Mouse (Mus musculus): ENCODE measurements around the gene Plau. TPM values are rescaled to one million over a fixed set of nuclear protein-coding genes. Genes with fewer than 3 reads are reported as not detected.

The Plau gene
- polyA plus RNA-seq, 1 experiment from 2014 or later = 0.65 TPM

GRCm38 (mm10) chr14:20824517-20824916 is 11.9 kb upstream of the Plau start:
- H3K9ac ChIP-seq (ENCODE audit: low read depth, low read length) = no peak overlapping the region
- no peak for ATAC-seq (ENCODE audit: low FRiP score)
- H3K4me2 ChIP-seq (replicated peaks; ENCODE audit: low read depth, low read length) = no peak overlapping the region
- no peaks in the 10 kb centered on the region for H3K36me3 ChIP-seq (ENCODE audit: control insufficient read depth, insufficient read depth, low read length)
- no peaks in the 10 kb centered on the region for H3K9me3 ChIP-seq (ENCODE audit: control insufficient read depth, low read length)
- H3K4me3 ChIP-seq (ENCODE audit: low read depth, low read length) = no peak overlapping the region
- no peaks in the 10 kb centered on the region for H3K4me1 ChIP-seq (replicated peaks; ENCODE audit: control insufficient read depth, insufficient read depth, low read length)
- H3K27me3 ChIP-seq (ENCODE audit: control insufficient read depth, insufficient read depth, low read length) = no peaks in the 10 kb centered on the region
- whole genome bisulfite sequencing = 90% methylated on average over 1 of the region's 1 CpGs
- no peak for DNase-seq (ENCODE audit: low spot score)
- H3K27ac ChIP-seq (ENCODE audit: low read depth, low read length) = no peak overlapping the region

GRCm38 (mm10) chr14:20825516-20825915 is 10.9 kb upstream of the Plau start:
- no peak overlapping the region for H3K27ac ChIP-seq (ENCODE audit: low read depth, low read length)
- H3K4me2 ChIP-seq (replicated peaks; ENCODE audit: low read depth, low read length) = no peak overlapping the region
- no peak overlapping the region for H3K9ac ChIP-seq (ENCODE audit: low read depth, low read length)
- no peaks in the 10 kb centered on the region for H3K36me3 ChIP-seq (ENCODE audit: control insufficient read depth, insufficient read depth, low read length)
- no peak overlapping the region for H3K4me3 ChIP-seq (ENCODE audit: low read depth, low read length)
- ATAC-seq (ENCODE audit: low FRiP score) = no peak
- WGBS = 94% methylated on average over 2 of the region's 2 CpGs
- no peaks in the 10 kb centered on the region for H3K9me3 ChIP-seq (ENCODE audit: control insufficient read depth, low read length)
- H3K27me3 ChIP-seq (ENCODE audit: control insufficient read depth, insufficient read depth, low read length) = no peaks in the 10 kb centered on the region
- no peaks in the 10 kb centered on the region for H3K4me1 ChIP-seq (replicated peaks; ENCODE audit: control insufficient read depth, insufficient read depth, low read length)
- DNase-seq (ENCODE audit: low spot score) = no peak

GRCm38 (mm10) chr14:20827061-20827460 is 9.4 kb upstream of the Plau start:
- H3K4me1 ChIP-seq (replicated peaks; ENCODE audit: control insufficient read depth, insufficient read depth, low read length) = no peaks in the 10 kb centered on the region
- WGBS = 86% methylated on average over 8 of the region's 8 CpGs
- H3K4me3 ChIP-seq (ENCODE audit: low read depth, low read length) = no peak overlapping the region
- no peak overlapping the region for H3K9ac ChIP-seq (ENCODE audit: low read depth, low read length)
- no peak overlapping the region for H3K27ac ChIP-seq (ENCODE audit: low read depth, low read length)
- DNase-seq (ENCODE audit: low spot score) (no peak), ATAC-seq (ENCODE audit: low FRiP score) (no peak)
- no peak overlapping the region for H3K4me2 ChIP-seq (replicated peaks; ENCODE audit: low read depth, low read length)
- H3K36me3 ChIP-seq (ENCODE audit: control insufficient read depth, insufficient read depth, low read length) = no peaks in the 10 kb centered on the region
- no peaks in the 10 kb centered on the region for H3K27me3 ChIP-seq (ENCODE audit: control insufficient read depth, insufficient read depth, low read length)
- H3K9me3 ChIP-seq (ENCODE audit: control insufficient read depth, low read length) = no peaks in the 10 kb centered on the region

- Histone ChIP-seq H3K27me3 (ENCODE audit: control insufficient read depth, insufficient read depth, low read length) (no peaks in the 10 kb centered on the region), H3K4me1 (replicated peaks; ENCODE audit: control insufficient read depth, insufficient read depth, low read length) (no peaks in the 10 kb centered on the region), H3K4me2 (replicated peaks; ENCODE audit: low read depth, low read length) (no peak overlapping the region), H3K27ac (ENCODE audit: low read depth, low read length) (no peak overlapping the region), H3K9ac (ENCODE audit: low read depth, low read length) (no peak overlapping the region), H3K9me3 (ENCODE audit: control insufficient read depth, low read length) (no peaks in the 10 kb centered on the region), H3K36me3 (ENCODE audit: control insufficient read depth, insufficient read depth, low read length) (no peaks in the 10 kb centered on the region), H3K4me3 (ENCODE audit: low read depth, low read length) (no peak overlapping the region)
- DNase-seq (ENCODE audit: low spot score) (no peak), ATAC-seq (ENCODE audit: low FRiP score) (no peak)
- WGBS = 88% methylated on average over 5 of the region's 5 CpGs
Measured at GRCm38 (mm10) chr14:20827491-20827890, 9.0 kb upstream of the Plau start.

GRCm38 (mm10) chr14:20828524-20828923 is 7.9 kb upstream of the Plau start:
- Histone ChIP-seq H3K27ac (ENCODE audit: low read depth, low read length) (no peak overlapping the region), H3K9me3 (ENCODE audit: control insufficient read depth, low read length) (no peaks in the 10 kb centered on the region), H3K9ac (ENCODE audit: low read depth, low read length) (no peak overlapping the region), H3K4me3 (ENCODE audit: low read depth, low read length) (no peak overlapping the region), H3K4me2 (replicated peaks; ENCODE audit: low read depth, low read length) (no peak overlapping the region), H3K36me3 (ENCODE audit: control insufficient read depth, insufficient read depth, low read length) (no peaks in the 10 kb centered on the region), H3K27me3 (ENCODE audit: control insufficient read depth, insufficient read depth, low read length) (no peaks in the 10 kb centered on the region), H3K4me1 (replicated peaks; ENCODE audit: control insufficient read depth, insufficient read depth, low read length) (no peaks in the 10 kb centered on the region)
- no peak for DNase-seq (ENCODE audit: low spot score)
- no peak for ATAC-seq (ENCODE audit: low FRiP score)
- WGBS = 84% methylated on average over 3 of the region's 3 CpGs

- Histone ChIP-seq H3K9me3 (ENCODE audit: control insufficient read depth, low read length) (no peaks in the 10 kb centered on the region), H3K36me3 (ENCODE audit: control insufficient read depth, insufficient read depth, low read length) (no peaks in the 10 kb centered on the region), H3K27ac (ENCODE audit: low read depth, low read length) (no peak overlapping the region), H3K4me1 (replicated peaks; ENCODE audit: control insufficient read depth, insufficient read depth, low read length) (no peaks in the 10 kb centered on the region), H3K9ac (ENCODE audit: low read depth, low read length) (no peak overlapping the region), H3K27me3 (ENCODE audit: control insufficient read depth, insufficient read depth, low read length) (no peaks in the 10 kb centered on the region), H3K4me2 (replicated peaks; ENCODE audit: low read depth, low read length) (no peak overlapping the region), H3K4me3 (ENCODE audit: low read depth, low read length) (no peak overlapping the region)
- no peak for DNase-seq (ENCODE audit: low spot score)
- ATAC-seq (ENCODE audit: low FRiP score) = no peak
- WGBS = 84% methylated on average over 12 of the region's 12 CpGs
Measured at GRCm38 (mm10) chr14:20829523-20830366, 6.7 kb upstream of the Plau start.

- no peak overlapping the region for H3K4me2 ChIP-seq (replicated peaks; ENCODE audit: low read depth, low read length)
- ATAC-seq (ENCODE audit: low FRiP score) (no peak), DNase-seq (ENCODE audit: low spot score) (no peak)
- no peak overlapping the region for H3K9ac ChIP-seq (ENCODE audit: low read depth, low read length)
- no peaks in the 10 kb centered on the region for H3K36me3 ChIP-seq (ENCODE audit: control insufficient read depth, insufficient read depth, low read length)
- H3K4me1 ChIP-seq (replicated peaks; ENCODE audit: control insufficient read depth, insufficient read depth, low read length) = no peaks in the 10 kb centered on the region
- WGBS = 87% methylated on average over 9 of the region's 9 CpGs
- H3K27me3 ChIP-seq (ENCODE audit: control insufficient read depth, insufficient read depth, low read length) = no peaks in the 10 kb centered on the region
- H3K9me3 ChIP-seq (ENCODE audit: control insufficient read depth, low read length) = no peaks in the 10 kb centered on the region
- no peak overlapping the region for H3K27ac ChIP-seq (ENCODE audit: low read depth, low read length)
- no peak overlapping the region for H3K4me3 ChIP-seq (ENCODE audit: low read depth, low read length)
Measured at GRCm38 (mm10) chr14:20831141-20831910, 5.1 kb upstream of the Plau start.

- Histone ChIP-seq H3K27ac (ENCODE audit: low read depth, low read length) (no peak overlapping the region), H3K36me3 (ENCODE audit: control insufficient read depth, insufficient read depth, low read length) (no peaks in the 10 kb centered on the region), H3K4me2 (replicated peaks; ENCODE audit: low read depth, low read length) (no peak overlapping the region), H3K4me1 (replicated peaks; ENCODE audit: control insufficient read depth, insufficient read depth, low read length) (peaks cover 3% of the 10 kb centered on the region; the same call in 1 of the 2 replicates), H3K9me3 (ENCODE audit: control insufficient read depth, low read length) (no peaks in the 10 kb centered on the region), H3K27me3 (ENCODE audit: control insufficient read depth, insufficient read depth, low read length) (no peaks in the 10 kb centered on the region), H3K9ac (ENCODE audit: low read depth, low read length) (no peak overlapping the region), H3K4me3 (ENCODE audit: low read depth, low read length) (no peak overlapping the region)
- WGBS = 79% methylated on average over 1 of the region's 1 CpGs
- DNase-seq (ENCODE audit: low spot score) = no peak
- ATAC-seq (ENCODE audit: low FRiP score) = no peak
Measured at GRCm38 (mm10) chr14:20831915-20832314, 4.5 kb upstream of the Plau start.
